Mouse (Mus musculus): ENCODE results near the gene Nr2c2ap. TPM values are rescaled to one million over a fixed set of nuclear protein-coding genes. Genes with fewer than 3 reads are reported as not detected.

Nr2c2ap gene
- polyA plus RNA-seq, 1 experiment, result not detected

DNA sequence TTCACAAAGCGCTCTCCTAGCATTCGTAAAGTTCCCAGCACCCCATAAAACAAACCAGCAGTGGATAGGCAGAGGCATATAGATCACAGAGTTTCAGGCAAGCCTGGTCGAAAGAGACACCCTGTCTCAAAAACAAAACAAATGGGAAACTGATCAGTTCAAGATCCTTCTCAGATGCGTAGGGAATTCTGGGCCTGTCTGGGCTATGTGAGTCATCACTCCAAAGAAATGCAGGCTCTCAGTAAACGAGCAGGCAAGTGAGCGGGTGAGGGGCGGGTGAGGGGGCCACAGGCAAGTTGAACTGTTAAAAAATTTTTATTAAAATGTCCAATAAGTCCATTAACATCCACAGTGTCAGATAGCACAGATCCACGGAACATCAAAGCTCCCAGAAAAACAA, 38.3 kb upstream of the Nr2c2ap start:
- H3K4me1 ChIP-seq (ENCODE audit: control insufficient read depth, insufficient read depth, low read length), result peaks cover 25% of the 10 kb centered on the region
- no peak overlapping the region for H3K4me3 ChIP-seq (ENCODE audit: insufficient read depth, low read depth, low read length)
- H3K27ac ChIP-seq (ENCODE audit: insufficient read depth, low read depth, low read length), result 0 out of 2 replicates have a peak overlapping the region, but pooled peaks have one; percentile 47
- WGBS, result 56% methylated on average over 8 of the region's 8 CpGs
- TF ChIP-seq POLR2A (IDR thresholded peaks at IDR 0.05; ENCODE audit: insufficient read depth, low read depth, low read length), result no peak
- TF ChIP-seq CTCF (IDR thresholded peaks at IDR 0.05; ENCODE audit: insufficient read depth, low read depth, low read length), result no peak

DNA sequence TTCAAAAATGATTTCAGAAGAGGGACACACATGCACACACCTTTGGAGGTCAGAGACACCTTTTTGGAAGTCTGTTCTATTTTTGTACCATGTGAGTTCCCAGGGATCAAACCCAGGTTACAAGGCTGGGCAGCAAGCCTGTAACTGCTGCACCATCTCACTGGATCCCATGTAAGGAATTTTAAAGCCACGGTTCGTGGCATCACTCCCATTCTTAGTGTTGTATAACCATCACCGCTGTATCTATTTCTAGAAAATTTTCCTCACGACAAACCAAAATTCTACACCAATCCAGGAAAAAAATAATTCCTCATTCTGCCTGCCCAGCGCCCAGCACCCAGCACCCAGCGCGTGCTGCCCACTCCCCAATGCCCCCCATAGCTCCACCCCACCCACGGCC, 31.9 kb upstream of the Nr2c2ap start:
- TF ChIP-seq CTCF (IDR thresholded peaks at IDR 0.05; ENCODE audit: insufficient read depth, low read depth, low read length), result no peak
- no peak for TF ChIP-seq POLR2A (IDR thresholded peaks at IDR 0.05; ENCODE audit: insufficient read depth, low read depth, low read length)
- Histone ChIP-seq H3K4me3 (ENCODE audit: insufficient read depth, low read depth, low read length) (no peak overlapping the region), H3K4me1 (ENCODE audit: control insufficient read depth, insufficient read depth, low read length) (peaks cover 15% of the 10 kb centered on the region), H3K27ac (ENCODE audit: insufficient read depth, low read depth, low read length) (no peak overlapping the region)
- WGBS, result 52% methylated on average over 8 of the region's 8 CpGs

DNA sequence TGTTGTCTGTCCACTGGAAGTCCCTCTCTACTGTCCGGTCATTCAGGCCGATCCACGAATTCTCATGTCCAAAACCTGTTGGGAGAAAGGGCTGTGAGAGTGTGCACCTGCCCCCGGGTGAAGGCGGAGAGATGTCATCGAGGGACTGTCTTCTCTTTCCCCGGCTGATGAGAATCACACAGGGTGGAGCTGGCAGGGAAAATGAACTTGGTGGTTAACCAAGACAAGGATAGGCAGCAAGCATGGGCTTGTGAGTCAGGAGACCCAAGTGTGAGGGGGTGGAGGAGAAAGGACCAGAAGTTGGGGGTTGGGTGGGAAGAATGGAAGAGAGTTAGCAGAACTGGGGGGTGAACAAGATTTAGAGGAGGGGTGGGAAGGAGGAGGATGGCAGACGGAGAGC, 30.9 kb upstream of the Nr2c2ap start:
- Histone ChIP-seq H3K27ac (ENCODE audit: insufficient read depth, low read depth, low read length) (peak overlapping the region; percentile 22; the same call in 1 of the 2 replicates), H3K4me3 (ENCODE audit: insufficient read depth, low read depth, low read length) (no peak overlapping the region), H3K4me1 (ENCODE audit: control insufficient read depth, insufficient read depth, low read length) (peaks cover 15% of the 10 kb centered on the region)
- WGBS, result 58% methylated on average over 8 of the region's 8 CpGs
- TF ChIP-seq CTCF (IDR thresholded peaks at IDR 0.05; ENCODE audit: insufficient read depth, low read depth, low read length) (no peak), POLR2A (IDR thresholded peaks at IDR 0.05; ENCODE audit: insufficient read depth, low read depth, low read length) (no peak)

DNA sequence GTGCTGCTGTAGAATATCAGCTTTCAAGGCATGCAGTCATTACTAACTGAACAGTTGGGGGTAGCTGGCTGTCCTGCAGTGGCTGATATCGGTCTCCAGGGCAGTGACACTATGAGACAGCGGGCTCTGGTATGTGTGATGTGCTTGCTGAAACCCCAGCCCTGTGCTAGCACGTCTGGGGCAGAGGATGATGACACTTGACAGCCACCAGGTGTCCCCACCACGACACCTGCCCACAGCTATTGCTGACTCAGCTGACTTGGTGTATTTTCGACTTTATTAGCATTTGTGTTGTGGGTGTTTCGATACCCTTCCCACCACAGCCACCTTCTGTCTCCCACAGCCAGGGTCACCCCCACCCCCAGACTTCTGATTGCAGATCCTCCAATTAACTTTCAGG, 26.6 kb upstream of the Nr2c2ap start:
- TF ChIP-seq CTCF (IDR thresholded peaks at IDR 0.05; ENCODE audit: insufficient read depth, low read depth, low read length) (no peak), POLR2A (IDR thresholded peaks at IDR 0.05; ENCODE audit: insufficient read depth, low read depth, low read length) (no peak)
- no peak overlapping the region for H3K27ac ChIP-seq (ENCODE audit: insufficient read depth, low read depth, low read length)
- WGBS, result 20% methylated on average over 6 of the region's 6 CpGs
- H3K4me1 ChIP-seq (ENCODE audit: control insufficient read depth, insufficient read depth, low read length), result peaks cover 15% of the 10 kb centered on the region
- H3K4me3 ChIP-seq (ENCODE audit: insufficient read depth, low read depth, low read length), result no peak overlapping the region

DNA sequence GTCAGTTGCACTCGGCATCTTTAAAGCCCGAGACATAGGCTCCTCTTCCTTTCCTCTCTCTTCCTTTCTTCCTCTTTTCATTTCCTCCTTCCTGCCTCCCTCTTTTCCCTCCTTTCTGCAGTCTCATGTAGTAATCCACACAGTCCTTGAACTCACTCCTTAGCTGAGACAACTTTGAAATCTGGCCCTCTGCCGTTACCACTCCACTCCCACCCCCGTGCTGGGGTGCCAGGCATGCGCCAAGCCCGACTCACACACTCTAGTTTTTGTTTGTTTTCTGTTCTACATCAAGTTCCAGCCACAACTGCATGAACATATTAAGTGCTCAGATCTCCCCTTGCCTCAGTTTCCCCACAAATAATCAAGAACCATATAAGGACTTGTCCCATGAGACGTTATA, 26.2 kb upstream of the Nr2c2ap start:
- Histone ChIP-seq H3K4me1 (ENCODE audit: control insufficient read depth, insufficient read depth, low read length) (peaks cover 14% of the 10 kb centered on the region), H3K27ac (ENCODE audit: insufficient read depth, low read depth, low read length) (no peak overlapping the region), H3K4me3 (ENCODE audit: insufficient read depth, low read depth, low read length) (no peak overlapping the region)
- WGBS, result 44% methylated on average over 7 of the region's 7 CpGs
- TF ChIP-seq POLR2A (IDR thresholded peaks at IDR 0.05; ENCODE audit: insufficient read depth, low read depth, low read length) (no peak), CTCF (IDR thresholded peaks at IDR 0.05; ENCODE audit: insufficient read depth, low read depth, low read length) (no peak)

DNA sequence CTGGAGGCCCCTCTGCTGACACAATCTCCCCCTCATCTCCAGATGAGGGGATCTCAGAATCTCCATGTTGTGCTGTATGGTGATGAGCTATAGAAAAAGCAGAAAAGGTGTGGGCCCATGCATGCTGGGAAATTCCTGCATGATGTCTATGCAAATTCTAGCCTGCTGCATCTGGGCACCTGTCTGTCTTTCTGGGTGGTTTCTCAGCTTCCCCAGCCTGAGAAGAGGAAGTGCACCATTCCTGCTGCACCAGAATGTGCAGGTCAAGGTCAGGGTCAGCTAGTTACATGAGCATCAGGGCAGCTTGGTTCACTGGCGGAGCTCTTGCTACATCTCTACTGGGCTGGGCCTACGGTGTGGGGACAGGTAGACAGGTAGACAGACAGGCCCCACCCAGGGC, 20.7 kb upstream of the Nr2c2ap start:
- H3K4me3 ChIP-seq (ENCODE audit: insufficient read depth, low read depth, low read length), result no peak overlapping the region
- WGBS, result 88% methylated on average over 2 of the region's 2 CpGs
- TF ChIP-seq CTCF (IDR thresholded peaks at IDR 0.05; ENCODE audit: insufficient read depth, low read depth, low read length) (no peak), POLR2A (IDR thresholded peaks at IDR 0.05; ENCODE audit: insufficient read depth, low read depth, low read length) (no peak)
- H3K4me1 ChIP-seq (ENCODE audit: control insufficient read depth, insufficient read depth, low read length), result peaks cover 16% of the 10 kb centered on the region
- no peak overlapping the region for H3K27ac ChIP-seq (ENCODE audit: insufficient read depth, low read depth, low read length)

DNA sequence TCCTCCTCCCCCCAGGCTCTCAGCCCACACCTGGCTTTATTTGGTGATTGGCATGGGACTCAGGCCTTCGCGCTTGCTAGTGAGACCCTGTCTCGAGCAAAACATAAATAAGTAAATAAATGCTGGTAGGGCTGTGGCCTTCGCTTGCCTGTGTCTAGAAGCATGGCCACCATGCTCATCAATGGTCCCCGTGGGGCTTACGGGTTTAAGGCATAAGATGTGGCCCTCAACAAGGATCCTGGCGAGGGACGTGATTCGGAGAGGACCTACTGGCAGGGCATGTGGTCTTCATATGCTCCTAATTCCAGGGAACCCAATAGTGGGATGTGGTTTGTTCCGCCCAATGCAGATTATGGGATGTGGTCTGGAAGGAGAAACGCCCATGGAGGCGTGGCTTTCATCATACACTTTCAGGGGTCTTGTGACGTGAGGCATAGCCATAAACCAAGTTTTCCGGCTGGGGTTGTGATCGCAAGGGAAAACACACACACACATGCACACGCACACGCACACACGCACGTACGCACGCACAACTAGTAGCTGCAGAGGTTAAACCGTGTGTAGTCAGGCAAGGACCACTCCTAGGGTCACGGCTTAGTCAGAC, 19.8 kb upstream of the Nr2c2ap start:
- Histone ChIP-seq H3K4me3 (ENCODE audit: insufficient read depth, low read depth, low read length) (no peak overlapping the region), H3K4me1 (ENCODE audit: control insufficient read depth, insufficient read depth, low read length) (peaks cover 16% of the 10 kb centered on the region), H3K27ac (ENCODE audit: insufficient read depth, low read depth, low read length) (no peak overlapping the region)
- no peak for TF ChIP-seq POLR2A (IDR thresholded peaks at IDR 0.05; ENCODE audit: insufficient read depth, low read depth, low read length)
- no peak for TF ChIP-seq CTCF (IDR thresholded peaks at IDR 0.05; ENCODE audit: insufficient read depth, low read depth, low read length)
- WGBS, result 83% methylated on average over 23 of the region's 23 CpGs

DNA sequence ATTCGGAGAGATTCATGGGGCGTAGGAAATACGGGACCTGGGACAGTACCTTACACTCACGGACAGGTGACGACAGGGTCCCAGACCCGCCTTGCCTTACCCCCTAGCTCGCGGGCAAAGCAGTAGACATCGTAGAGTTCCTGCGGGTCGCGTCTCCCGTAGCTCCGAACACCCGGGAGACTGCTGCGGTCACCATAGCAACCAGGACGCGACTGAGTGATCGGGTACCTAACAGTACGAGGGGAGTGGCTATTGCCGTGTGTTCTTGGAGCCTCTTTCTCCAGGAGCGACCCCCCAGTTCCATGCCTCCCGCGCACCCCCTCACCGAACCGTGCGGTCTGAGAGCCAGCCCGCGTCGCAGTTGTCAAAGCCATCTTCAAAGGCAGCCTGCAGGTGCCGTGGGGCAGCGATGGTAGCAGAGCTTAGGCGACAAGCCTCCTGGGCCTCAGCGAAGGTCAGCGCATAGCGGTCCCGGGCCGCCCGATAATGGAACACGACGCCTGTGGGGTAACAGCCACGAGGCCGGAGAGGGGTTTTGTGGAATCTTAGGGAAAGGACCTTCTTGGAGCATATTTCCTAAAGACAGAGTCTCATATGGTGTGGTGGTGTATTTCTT, 18.6 kb upstream of the Nr2c2ap start:
- Histone ChIP-seq H3K4me3 (ENCODE audit: insufficient read depth, low read depth, low read length) (no peak overlapping the region), H3K27ac (ENCODE audit: insufficient read depth, low read depth, low read length) (no peak overlapping the region), H3K4me1 (ENCODE audit: control insufficient read depth, insufficient read depth, low read length) (peaks cover 26% of the 10 kb centered on the region)
- 41% methylated on average over 43 of the region's 43 CpGs for WGBS
- no peak for TF ChIP-seq POLR2A (IDR thresholded peaks at IDR 0.05; ENCODE audit: insufficient read depth, low read depth, low read length)
- TF ChIP-seq CTCF (IDR thresholded peaks at IDR 0.05; ENCODE audit: insufficient read depth, low read depth, low read length), result no peak

DNA sequence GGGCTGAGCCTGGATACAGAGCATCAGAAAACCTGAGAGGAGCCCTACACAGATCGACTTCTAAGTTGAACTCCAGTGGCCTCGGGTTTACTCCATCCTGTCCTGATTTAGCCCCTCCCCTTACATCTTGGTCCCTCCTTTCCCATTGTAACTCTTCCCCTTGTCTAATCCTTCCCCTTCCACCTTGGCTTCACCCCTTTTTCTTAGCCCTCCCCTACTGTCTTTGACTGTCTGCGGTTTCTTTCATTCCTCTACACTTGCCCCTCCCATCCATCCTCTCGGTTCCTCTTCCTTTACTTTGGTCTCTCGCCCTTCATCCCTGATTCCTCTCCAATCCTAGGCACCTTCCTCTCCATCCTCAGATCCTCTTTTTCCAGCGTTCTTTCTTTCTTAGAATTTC, 16.6 kb upstream of the Nr2c2ap start:
- peaks cover 39% of the 10 kb centered on the region for H3K4me1 ChIP-seq (ENCODE audit: control insufficient read depth, insufficient read depth, low read length)
- 46% methylated on average over 6 of the region's 6 CpGs for WGBS
- no peak overlapping the region for H3K27ac ChIP-seq (ENCODE audit: insufficient read depth, low read depth, low read length)
- H3K4me3 ChIP-seq (ENCODE audit: insufficient read depth, low read depth, low read length), result no peak overlapping the region
- TF ChIP-seq CTCF (IDR thresholded peaks at IDR 0.05; ENCODE audit: insufficient read depth, low read depth, low read length), result no peak
- no peak for TF ChIP-seq POLR2A (IDR thresholded peaks at IDR 0.05; ENCODE audit: insufficient read depth, low read depth, low read length)
